Comparison of ENCODE assay signal across 8 mouse cellular contexts in the genomic region with DNA sequence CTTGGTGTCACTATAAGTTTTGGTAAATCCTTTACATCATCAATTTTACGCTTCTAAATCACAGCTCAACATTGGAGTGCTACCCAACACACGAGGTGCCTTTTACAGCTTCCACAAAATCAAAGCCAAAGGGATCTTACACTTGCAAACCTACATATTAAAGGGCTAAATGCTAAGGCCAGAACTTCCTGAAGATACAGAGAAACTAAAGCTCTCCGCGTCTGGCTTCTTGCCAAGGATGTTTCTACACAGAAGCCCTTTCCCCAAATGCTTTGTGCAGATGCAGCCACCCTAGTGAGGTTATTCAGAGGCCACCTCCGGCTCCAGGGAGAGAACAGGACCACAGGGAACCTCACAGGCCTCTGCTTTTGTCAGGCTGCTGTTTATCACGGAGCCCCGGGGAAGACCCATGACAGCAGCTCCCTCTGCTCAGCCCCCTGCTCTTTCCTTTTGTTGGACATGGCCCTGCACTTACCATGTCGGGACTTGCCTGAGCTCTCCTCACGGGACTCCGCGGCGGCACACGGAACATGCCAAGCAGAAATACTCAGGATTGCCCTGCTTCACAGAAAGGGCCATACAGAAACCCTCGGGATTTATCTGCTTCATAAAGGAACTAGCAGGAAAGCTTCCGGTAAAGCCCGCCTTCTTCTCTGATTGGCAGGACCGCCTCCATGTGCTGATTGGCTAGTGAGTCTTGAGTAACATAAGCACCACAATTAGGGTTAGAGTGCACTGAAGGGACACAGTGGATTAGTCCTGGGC. TPM values are rescaled to one million over a fixed set of nuclear protein-coding genes. Genes with fewer than 3 reads are reported as not detected.
DNase-seq lines count a peak whose midpoint lies in the region; ATAC-seq and TF ChIP-seq lines count a peak whose summit lies in the region.
"Not testable (repeated sequence)": the region's sequence is repeated elsewhere in the genome, so short reads cannot be mapped to it uniquely, and the experiment has no call there.

A gene (minus strand): TSS at position 653 of the 765 bp plus-strand sequence.

- H3K27ac ChIP-seq in hindbrain, embryonic 12.5 days = peak within 1 kb of the TSS; percentile 89
- H3K27ac ChIP-seq in lung, postnatal 0 days (ENCODE audit: low read length) = peak within 1 kb of the TSS; percentile 73; the same call in 1 of the 2 replicates

- H3K9ac ChIP-seq in hindbrain, embryonic 12.5 days = peak within 1 kb of the TSS; percentile 70
- H3K9ac ChIP-seq in lung, postnatal 0 days (replicated peaks; ENCODE audit: low read depth) = peak within 1 kb of the TSS; percentile 48

- not testable (repeated sequence) for H3K9me3 ChIP-seq in hindbrain, embryonic 12.5 days (replicated peaks); lung, postnatal 0 days (ENCODE audit: low read length)

- not testable (repeated sequence) for H3K27me3 ChIP-seq in Patski; hindbrain, embryonic 12.5 days; lung, postnatal 0 days (replicated peaks; ENCODE audit: insufficient read depth, low read length)

- H3K4me3 ChIP-seq in hindbrain, embryonic 12.5 days = peak within 1 kb of the TSS; percentile 62
- H3K4me3 ChIP-seq in lung, postnatal 0 days (ENCODE audit: low read depth, low read length) = peak within 1 kb of the TSS; percentile 64

- TF ChIP-seq CTCF in Patski (IDR thresholded peaks at IDR 0.05); lung, postnatal 0 days (IDR thresholded peaks at IDR 0.05): not testable (repeated sequence)

- in situ Hi-C loops in Patski (cut with MboI; ENCODE audit: low pct_unique_long_range_greater_than_20kb) = not testable (repeated sequence)

- not testable (repeated sequence) for H3K36me3 ChIP-seq in hindbrain, embryonic 12.5 days; lung, postnatal 0 days (ENCODE audit: insufficient read depth, low read length)

- peak within 1 kb of the TSS; percentile 50 for H3K4me2 ChIP-seq in hindbrain, embryonic 12.5 days (replicated peaks)
- peak within 1 kb of the TSS; percentile 43 for H3K4me2 ChIP-seq in lung, postnatal 0 days (replicated peaks; ENCODE audit: low read depth, low read length)

- peak; percentile 38 for DNase-seq in Patski (ENCODE audit: low read depth, low spot score)
- peak; percentile 90 to 94 for DNase-seq in cerebellum, postnatal 10 days
- peak; percentile 82 to 86 for DNase-seq in frontal cortex, postnatal 14 days (ENCODE audit: low spot score in 2 of 2)
- peak; percentile 83 to 90 for DNase-seq in layer of hippocampus, postnatal 10 days (ENCODE audit: low spot score in 2 of 2)
- DNase-seq in lung, postnatal 0 days (ENCODE audit: low spot score) = peak; percentile 93
- peak; percentile 63 for DNase-seq in ovary, postnatal 10 days (ENCODE audit: low spot score)
- DNase-seq in thymus, postnatal 0 days (ENCODE audit: low spot score) = peak; percentile 82

- not testable (repeated sequence) for TF ChIP-seq EP300 in lung, postnatal 0 days (IDR thresholded peaks at IDR 0.05)

- peak; percentile 98 for ATAC-seq in Patski
- peak; percentile 100 for ATAC-seq in hindbrain, embryonic 12.5 days (ENCODE audit: low FRiP score)
- peak; percentile 99 for ATAC-seq in lung, postnatal 0 days

- CTCF ChIA-PET in Patski (lab: Charles Lee) = not testable (repeated sequence)

- WGBS in hindbrain, embryonic 12.5 days = 5% methylated on average over 17 of the region's 17 CpGs
- under 1% methylated on average over 16 of the region's 17 CpGs for whole genome bisulfite sequencing in lung, postnatal 0 days

- POLR2A ChIA-PET in Patski (lab: Charles Lee) = not testable (repeated sequence)

- not testable (repeated sequence) for H3K4me1 ChIP-seq in hindbrain, embryonic 12.5 days; lung, postnatal 0 days (ENCODE audit: insufficient read depth, low read depth, low read length)

RNA-seq across cellular contexts. Expression of the gene that starts here (rescaled TPM):
- 3.8 TPM for polyA plus RNA-seq in Patski (2021)
- polyA plus RNA-seq in hindbrain, embryonic 12.5 days (2016; fragmentation: Nextera tagmentation; extraction: Ambion mirVana) = 13.0 and 14.1 TPM in 2 replicates
- 10 to 100 TPM; 10.7 to 12.3 TPM for total RNA-seq in layer of hippocampus, postnatal 10 days (2021)
- 4.3 TPM in 2 replicates for polyA plus RNA-seq in lung, postnatal 0 days (2015; fragmentation: Nextera tagmentation; extraction: Ambion mirVana)
- polyA plus RNA-seq in thymus, postnatal 0 days (2015; fragmentation: Nextera tagmentation; extraction: Ambion mirVana) = 4.6 TPM in 2 replicates

Comparison
In these comparisons a context has a peak if more than half of its experiments do, and no peak if none do; other contexts are left out.
1. Peak in every context shown above with its lines: DNase-seq, ATAC-seq, H3K4me3 ChIP-seq and H3K27ac ChIP-seq.
2. DNase-seq: peak in every context shown above with its lines; median percentile 93 in lung, postnatal 0 days; 92 in cerebellum, postnatal 10 days; 86 in layer of hippocampus, postnatal 10 days; 84 in frontal cortex, postnatal 14 days; 82 in thymus, postnatal 0 days; 63 in ovary, postnatal 10 days; 38 in Patski.